Mouse (Mus musculus) stomach, embryonic 16.5 days (tissue): ENCODE results near the gene Tuba3b. TPM values are rescaled to one million over a fixed set of nuclear protein-coding genes. Genes with fewer than 3 reads are reported as not detected.

Experiments
- ATAC-seq: fragments of 200-750 bp; cut with Nextera tagmentation; 2 replicates; pipeline ENCODE4 v1.8.0; 2017; ENCODE audit warnings: moderate number of reproducible peaks, moderate TSS enrichment; ENCODE audit not compliant: insufficient read depth, low FRiP score
- H3K27ac ChIP-seq: fragments of 300-500 bp; sonication (generic); 2 replicates; pipeline ENCODE4 v1.5.1; 2014; ENCODE audit warnings: low read length
- H3K27me3 ChIP-seq: fragments of 300-500 bp; sonication (generic); 2 replicates; pipeline ENCODE4 v1.6.1; 2014; ENCODE audit warnings: low read length, control low read depth, mixed read lengths; ENCODE audit not compliant: control insufficient read depth, insufficient read depth
- H3K36me3 ChIP-seq: fragments of 300-500 bp; sonication (generic); 2 replicates; pipeline ENCODE4 v1.6.1; 2014; ENCODE audit warnings: low read length; ENCODE audit not compliant: control insufficient read depth, insufficient read depth
- H3K4me1 ChIP-seq: fragments of 300-500 bp; sonication (generic); 2 replicates; pipeline ENCODE4 v1.6.1; 2014; ENCODE audit warnings: low read length, control low read depth, mixed read lengths; ENCODE audit not compliant: control insufficient read depth, insufficient read depth
- H3K4me2 ChIP-seq: fragments of 300-500 bp; sonication (generic); 2 replicates; pipeline ENCODE4 v1.6.1; 2014; ENCODE audit warnings: low read depth, low read length, mixed read lengths
- H3K4me3 ChIP-seq: fragments of 300-500 bp; sonication (generic); replicated peaks from 2 replicates; pipeline ENCODE4 v1.5.1; 2014; ENCODE audit warnings: mild to moderate bottlenecking, low read length
- H3K9ac ChIP-seq: fragments of 300-500 bp; sonication (generic); 2 replicates; pipeline ENCODE4 v1.6.1; 2014; ENCODE audit warnings: low read length
- H3K9me3 ChIP-seq: fragments of 300-500 bp; sonication (generic); replicated peaks from 2 replicates; pipeline ENCODE4 v1.6.1; 2016; ENCODE audit warnings: low read length, control low read depth; ENCODE audit not compliant: control insufficient read depth
- whole genome bisulfite sequencing: fragments of 180-500 bp; shearing (Covaris S2); extraction: QIAGEN DNeasy Blood & Tissue Kit; methylation state at CpG from one replicate; pipeline ENCODE4 v1.1.7; 2014; 5-methylcytosine and 5-hydroxymethylcytosine counted together
- polyA plus RNA-seq: library from polyadenylated mRNA; unstranded; fragments of >200 nt; fragmentation: Nextera tagmentation; extraction: Ambion mirVana; gene quantifications from 2 replicates; pipeline ENCODE4 v1.2.1, GENCODE M21; 2015

The Tuba3b gene
- polyA plus RNA-seq, 1 experiment from 2014 or later, result not detected

- Histone ChIP-seq H3K27ac (no peak overlapping the region), H3K27me3 (no peaks in the 10 kb centered on the region), H3K36me3 (no peaks in the 10 kb centered on the region), H3K4me3 (no peak overlapping the region), H3K4me2 (no peak overlapping the region), H3K4me1 (peaks cover 8% of the 10 kb centered on the region), H3K9me3 (no peaks in the 10 kb centered on the region), H3K9ac (no peak overlapping the region)
- WGBS, result 66% methylated on average over 10 of the region's 10 CpGs
- no peak for ATAC-seq
Measured at GRCm38 (mm10) chr6:145581366-145582170, 34.0 kb upstream of the Tuba3b start.

GRCm38 (mm10) chr6:145585052-145585973 is 30.2 kb upstream of the Tuba3b start:
- Histone ChIP-seq H3K4me1 (no peaks in the 10 kb centered on the region), H3K4me2 (no peak overlapping the region), H3K27ac (no peak overlapping the region), H3K9ac (no peak overlapping the region), H3K27me3 (no peaks in the 10 kb centered on the region), H3K9me3 (no peaks in the 10 kb centered on the region), H3K4me3 (no peak overlapping the region), H3K36me3 (no peaks in the 10 kb centered on the region)
- ATAC-seq, result no peak
- 80% methylated on average over 21 of the region's 21 CpGs for WGBS

DNA sequence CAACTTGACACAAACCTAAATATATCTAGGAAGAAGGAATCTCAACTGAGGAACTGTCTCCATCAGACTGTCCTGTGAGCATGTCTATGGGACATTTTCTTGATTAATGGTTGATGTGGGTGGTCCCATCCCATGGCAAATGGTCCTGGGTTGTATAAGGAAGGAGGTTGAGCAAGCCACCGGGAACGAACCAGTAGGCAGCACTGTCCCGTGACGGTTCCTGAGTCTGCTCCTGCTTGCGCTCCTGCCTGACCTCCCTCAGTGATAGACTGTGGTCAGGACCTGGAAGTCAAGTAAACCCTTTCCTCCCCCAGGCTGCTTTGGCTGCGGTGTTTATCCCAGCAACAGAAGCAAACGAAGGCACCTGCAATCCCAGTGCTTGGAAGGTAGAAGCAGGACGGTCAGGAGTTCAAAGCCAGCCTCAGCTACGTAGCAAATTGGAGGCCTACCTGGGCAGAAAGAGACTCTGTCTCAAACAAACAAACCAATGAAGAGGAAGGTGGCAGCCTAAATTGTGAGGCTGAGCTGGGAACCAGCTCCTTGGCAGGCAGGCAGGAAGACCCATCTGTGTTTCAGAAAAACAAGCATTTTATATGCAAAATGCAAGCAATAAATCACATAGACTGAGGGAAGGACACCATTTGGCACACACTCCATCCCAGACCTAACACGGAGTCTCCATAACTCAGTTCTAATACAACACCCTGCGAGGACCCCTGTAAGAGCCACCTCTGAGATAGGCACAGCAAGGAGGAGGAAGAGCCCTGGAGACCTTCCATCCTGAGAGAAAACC is 24.9 kb upstream of the Tuba3b start:
- ATAC-seq, result no peak
- H3K4me2 ChIP-seq, result no peak overlapping the region
- 63% methylated on average over 11 of the region's 11 CpGs for WGBS

DNA sequence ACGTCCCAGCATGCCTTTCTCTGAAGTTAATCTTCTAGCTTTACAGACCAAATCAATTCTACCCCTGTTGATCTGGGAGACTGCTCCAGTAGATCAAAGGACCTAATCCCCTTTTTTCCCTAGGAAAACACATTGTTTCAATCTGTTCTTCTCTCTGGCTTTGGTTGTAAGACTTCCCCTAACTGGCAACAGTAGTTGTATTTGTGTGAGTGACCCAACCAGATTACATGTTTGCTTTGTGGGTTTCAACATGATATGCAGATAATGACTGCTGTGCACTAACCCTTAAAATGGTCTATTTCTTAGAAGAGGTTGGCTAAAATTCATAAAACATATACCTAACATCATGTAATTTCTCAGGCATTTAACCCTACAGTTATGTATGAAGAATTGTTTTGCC is 24.0 kb upstream of the Tuba3b start:
- H3K4me1 ChIP-seq, result peaks cover 15% of the 10 kb centered on the region
- no peak overlapping the region for H3K4me3 ChIP-seq
- no peak overlapping the region for H3K4me2 ChIP-seq
- ATAC-seq, result no peak
- H3K36me3 ChIP-seq, result no peaks in the 10 kb centered on the region
- no peak overlapping the region for H3K9ac ChIP-seq
- H3K27ac ChIP-seq, result no peak overlapping the region
- WGBS, result 60% methylated on average over 1 of the region's 1 CpGs
- no peaks in the 10 kb centered on the region for H3K9me3 ChIP-seq
- H3K27me3 ChIP-seq, result no peaks in the 10 kb centered on the region; the same call in 1 of the 2 replicates

More for the DNA sequence above, 24.9 kb upstream of the Tuba3b start:
- Histone ChIP-seq H3K36me3 (no peaks in the 10 kb centered on the region), H3K27ac (peak overlapping the region; percentile 17; the same call in 1 of the 2 replicates), H3K27me3 (no peaks in the 10 kb centered on the region), H3K9me3 (no peaks in the 10 kb centered on the region), H3K4me3 (no peak overlapping the region), H3K4me1 (peaks cover 15% of the 10 kb centered on the region), H3K9ac (0 out of 2 replicates have a peak overlapping the region, but pooled peaks have one; percentile 16)

- H3K9me3 ChIP-seq, result no peaks in the 10 kb centered on the region
- H3K4me2 ChIP-seq, result no peak overlapping the region
- peaks cover 15% of the 10 kb centered on the region for H3K4me1 ChIP-seq
- ATAC-seq, result 0 out of 2 replicates have a peak, but pooled peaks have one; percentile 31
- H3K4me3 ChIP-seq, result no peak overlapping the region
- H3K36me3 ChIP-seq, result no peaks in the 10 kb centered on the region
- WGBS, result 54% methylated on average over 6 of the region's 6 CpGs
- H3K27ac ChIP-seq, result peak overlapping the region; percentile 53
- no peak overlapping the region for H3K9ac ChIP-seq
- H3K27me3 ChIP-seq, result no peaks in the 10 kb centered on the region; the same call in 1 of the 2 replicates
Measured at GRCm38 (mm10) chr6:145592036-145592435, 23.5 kb upstream of the Tuba3b start.

DNA sequence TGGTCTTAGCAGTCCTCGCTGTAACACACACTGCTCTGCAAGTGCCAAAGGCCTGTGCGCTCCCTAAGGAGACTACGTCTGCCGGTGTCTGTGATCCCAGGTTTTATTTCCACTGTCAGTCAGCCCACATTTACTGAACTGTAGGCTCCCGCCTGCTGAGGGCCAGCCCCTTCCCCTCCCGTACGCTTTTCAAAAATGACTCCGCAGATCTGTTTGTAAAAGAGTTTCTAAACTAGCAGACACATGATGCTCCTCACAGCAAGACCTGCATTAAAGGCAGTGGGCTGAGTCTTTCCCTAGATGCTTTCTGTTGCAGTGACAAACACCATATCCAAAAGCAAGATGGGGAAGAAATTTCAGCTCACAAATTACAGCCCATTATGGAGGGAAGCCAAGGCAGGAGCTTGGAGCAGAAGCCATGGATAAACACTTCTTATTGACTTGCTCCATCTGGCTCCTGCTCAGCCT is 23.0 kb upstream of the Tuba3b start:
- Histone ChIP-seq H3K27me3 (no peaks in the 10 kb centered on the region; the same call in 1 of the 2 replicates), H3K9me3 (no peaks in the 10 kb centered on the region), H3K4me3 (no peak overlapping the region), H3K36me3 (no peaks in the 10 kb centered on the region), H3K4me1 (peaks cover 15% of the 10 kb centered on the region), H3K4me2 (no peak overlapping the region), H3K9ac (no peak overlapping the region), H3K27ac (peak overlapping the region; percentile 53)
- ATAC-seq, result peak; percentile 48; the same call in 1 of the 2 replicates
- WGBS, result 41% methylated on average over 8 of the region's 8 CpGs

GRCm38 (mm10) chr6:145593991-145594390 is 21.6 kb upstream of the Tuba3b start:
- H3K27ac ChIP-seq, result no peak overlapping the region
- no peak for ATAC-seq

DNA sequence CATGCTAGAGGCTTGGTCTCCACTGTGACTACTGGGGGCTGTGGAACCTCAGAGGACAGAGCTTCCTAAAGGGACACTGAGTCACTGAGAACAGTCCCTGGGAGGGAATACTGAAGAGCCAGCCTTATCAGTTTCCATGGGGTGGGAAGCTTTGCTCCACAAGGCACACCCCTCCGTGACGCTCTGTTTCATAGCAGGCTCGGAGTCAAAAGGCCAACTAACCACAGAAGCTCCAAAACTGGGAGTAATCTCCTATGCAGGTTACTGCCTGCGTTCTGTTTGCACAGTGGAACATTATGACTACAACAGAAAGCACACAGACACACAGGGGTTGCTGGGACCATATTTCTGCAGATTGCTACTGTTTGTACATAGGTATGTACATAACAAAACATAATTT is 19.7 kb upstream of the Tuba3b start:
- H3K4me3 ChIP-seq, result no peak overlapping the region
- H3K36me3 ChIP-seq, result no peaks in the 10 kb centered on the region
- no peak overlapping the region for H3K9ac ChIP-seq
- 61% methylated on average over 4 of the region's 4 CpGs for WGBS
- H3K27ac ChIP-seq, result peak overlapping the region; percentile 31; the same call in 1 of the 2 replicates
- H3K27me3 ChIP-seq, result no peaks in the 10 kb centered on the region; the same call in 1 of the 2 replicates
- 0 out of 2 replicates have a peak, but pooled peaks cover 2% of the 10 kb centered on the region for H3K9me3 ChIP-seq
- peak; percentile 42; the same call in 1 of the 2 replicates for ATAC-seq
- H3K4me1 ChIP-seq, result peaks cover 23% of the 10 kb centered on the region
- no peak overlapping the region for H3K4me2 ChIP-seq

More at GRCm38 (mm10) chr6:145593991-145594390, 21.6 kb upstream of the Tuba3b start:
- Histone ChIP-seq H3K4me1 (peaks cover 23% of the 10 kb centered on the region), H3K9ac (no peak overlapping the region), H3K4me2 (no peak overlapping the region), H3K9me3 (no peaks in the 10 kb centered on the region), H3K4me3 (no peak overlapping the region), H3K27me3 (no peaks in the 10 kb centered on the region; the same call in 1 of the 2 replicates), H3K36me3 (no peaks in the 10 kb centered on the region)
- WGBS, result 46% methylated on average over 7 of the region's 7 CpGs
